Mouse (Mus musculus): Measurements from ENCODE around the gene Gm20916.
"Not testable (repeated sequence)": the region's sequence is repeated elsewhere in the genome, so short reads cannot be mapped to it uniquely, and the experiment has no call there.

The Gm20916 gene

DNA sequence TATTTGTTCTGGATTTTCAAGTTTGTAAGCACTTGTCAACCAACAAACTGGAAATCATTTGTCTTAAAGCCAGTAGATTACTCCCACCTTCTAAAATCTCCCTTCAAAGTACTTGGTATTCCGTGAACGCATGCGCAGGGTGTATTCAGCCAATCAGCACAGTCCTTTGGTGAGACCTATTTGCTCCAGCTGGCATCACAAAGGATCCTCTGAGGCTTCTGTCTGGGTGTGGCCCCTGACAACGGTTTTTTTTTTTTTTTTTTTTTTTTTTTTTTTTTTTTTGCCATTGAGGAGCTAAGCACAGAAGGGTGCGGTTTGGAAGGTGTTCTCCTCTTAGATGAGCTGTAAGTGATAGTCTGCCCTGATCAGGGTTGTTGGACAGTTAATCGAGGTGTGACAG lies at the start of gene Gm20916:
TSS of gene Gm20916 (plus strand) at position 301 of the 400 bp plus-strand sequence.
- DNase-seq = not testable (repeated sequence)

Data from right cerebral cortex, postnatal 4 days (tissue).